Mouse (Mus musculus): ENCODE measurements around the gene Ptprg.

DNA sequence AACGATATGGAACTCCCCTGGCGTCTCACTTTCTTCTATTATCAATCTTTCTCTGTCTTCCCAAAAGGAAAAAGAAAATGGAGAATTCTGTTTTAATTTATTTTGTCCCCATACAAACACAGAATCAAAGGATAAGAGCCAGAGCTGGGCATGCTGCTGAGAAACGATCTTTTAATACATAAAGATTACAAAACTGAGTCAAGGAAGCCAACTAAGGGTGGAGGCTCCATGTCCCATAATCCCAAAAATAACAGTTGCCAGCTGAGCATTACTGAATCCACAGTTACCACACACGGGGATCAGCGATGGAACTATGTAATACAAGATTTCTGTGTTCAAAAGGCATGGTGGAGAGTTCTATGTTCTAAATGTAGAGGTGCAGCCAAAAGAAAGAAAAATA, 86.0 kb downstream of the Ptprg start:
- TF ChIP-seq CTCF (conservative IDR thresholded peaks at IDR 0.05; ENCODE audit: low read length): no peak
- TF ChIP-seq NANOG (IDR thresholded peaks at IDR 0.05; ENCODE audit: borderline replicate concordance, low read length): no peak

Measured in E14TG2a.4 (cell line).